In genomic region chr1:135125990-135126389, GRCm38 (mm10) we compare ENCODE assay signal across 12 mouse cellular contexts. TPM values are rescaled to one million over a fixed set of nuclear protein-coding genes. Genes with fewer than 3 reads are reported as not detected.
DNase-seq lines count a peak whose midpoint lies in the region; ATAC-seq and TF ChIP-seq lines count a peak whose summit lies in the region.
"Had no signal": no experiment of that assay in that cellular context is flagged by ENCODE, and none has a peak within 500 bp of the region (broad histone marks: within the 10 kb centered on the region; RNA-seq: fewer than 3 reads in every experiment).

No protein-coding gene starts in this region.

- DNase-seq in heart, adult 8-10 months (ENCODE audit: low spot score), result no peak
- peak; percentile 33 for DNase-seq in midbrain, embryonic 14.5 days
- no peak for DNase-seq in midbrain, embryonic 11.5 days (ENCODE audit: low spot score, missing footprints)
- DNase-seq in limb, embryonic 14.5 days (ENCODE audit: low spot score), result peak; percentile 50
- no peak for DNase-seq in gastrocnemius, postnatal 14 days
- no peak for DNase-seq in heart, postnatal 36 days

- TF ChIP-seq POLR2A in limb, embryonic 14.5 days (IDR thresholded peaks at IDR 0.05; ENCODE audit: borderline replicate concordance, extremely low read depth, insufficient read depth, insufficient read length), result no peak

- H3K4me2 ChIP-seq in heart, embryonic 15.5 days, result no peak overlapping the region
- no peak overlapping the region for H3K4me2 ChIP-seq in midbrain, embryonic 14.5 days (ENCODE audit: low read length)
- H3K4me2 ChIP-seq in midbrain, embryonic 11.5 days, result no peak overlapping the region
- peak overlapping the region; percentile 52 for H3K4me2 ChIP-seq in embryonic facial prominence, embryonic 13.5 days
- H3K4me2 ChIP-seq in limb, embryonic 14.5 days (replicated peaks; ENCODE audit: low read depth, low read length, severe bottlenecking), result peak overlapping the region; percentile 30
- H3K4me2 ChIP-seq: heart, embryonic 13.5 days; lung, embryonic 15.5 days had no signal

- no peaks in the 10 kb centered on the region for H3K36me3 ChIP-seq in heart, embryonic 15.5 days
- H3K36me3 ChIP-seq in midbrain, embryonic 14.5 days (ENCODE audit: control insufficient read depth, insufficient read depth, low read length), result no peaks in the 10 kb centered on the region
- H3K36me3 ChIP-seq in midbrain, embryonic 11.5 days (ENCODE audit: control insufficient read depth, insufficient read depth, low read length), result no peaks in the 10 kb centered on the region
- no peaks in the 10 kb centered on the region for H3K36me3 ChIP-seq in embryonic facial prominence, embryonic 13.5 days
- H3K36me3 ChIP-seq in limb, embryonic 14.5 days (ENCODE audit: control insufficient read depth, insufficient read depth, low read length), result no peaks in the 10 kb centered on the region
- H3K36me3 ChIP-seq: heart, embryonic 13.5 days; lung, embryonic 15.5 days had no signal

- peaks cover 49% of the 10 kb centered on the region for H3K27me3 ChIP-seq in heart, embryonic 15.5 days
- no peaks in the 10 kb centered on the region for H3K27me3 ChIP-seq in midbrain, embryonic 14.5 days (ENCODE audit: control insufficient read depth, insufficient read depth, low read length)
- H3K27me3 ChIP-seq in midbrain, embryonic 11.5 days (ENCODE audit: control insufficient read depth, insufficient read depth, low read length), result no peaks in the 10 kb centered on the region; the same call in 1 of the 2 replicates
- H3K27me3 ChIP-seq in embryonic facial prominence, embryonic 13.5 days, result peaks cover 14% of the 10 kb centered on the region; the same call in 1 of the 2 replicates
- H3K27me3 ChIP-seq in limb, embryonic 14.5 days (ENCODE audit: control insufficient read depth, insufficient read depth, low read length), result no peaks in the 10 kb centered on the region

- H3K4me3 ChIP-seq in heart, embryonic 15.5 days, result no peak overlapping the region
- no peak overlapping the region for H3K4me3 ChIP-seq in midbrain, embryonic 14.5 days (replicated peaks; ENCODE audit: low read depth, low read length)
- no peak overlapping the region for H3K4me3 ChIP-seq in midbrain, embryonic 11.5 days (ENCODE audit: low read depth, low read length)
- peak overlapping the region; percentile 11; the same call in 1 of the 2 replicates for H3K4me3 ChIP-seq in embryonic facial prominence, embryonic 13.5 days
- H3K4me3 ChIP-seq in limb, embryonic 14.5 days (replicated peaks; ENCODE audit: low read length), result no peak overlapping the region
- H3K4me3 ChIP-seq: heart, embryonic 13.5 days; left cerebral cortex, adult 2 months; lung, embryonic 15.5 days had no signal

- H3K9ac ChIP-seq in heart, embryonic 15.5 days, result no peak overlapping the region
- H3K9ac ChIP-seq in midbrain, embryonic 14.5 days (replicated peaks; ENCODE audit: low read length), result no peak overlapping the region
- no peak overlapping the region for H3K9ac ChIP-seq in midbrain, embryonic 11.5 days (ENCODE audit: low read length)
- H3K9ac ChIP-seq in embryonic facial prominence, embryonic 13.5 days, result peak overlapping the region; percentile 59
- peak overlapping the region; percentile 41; the same call in 1 of the 2 replicates for H3K9ac ChIP-seq in limb, embryonic 14.5 days (ENCODE audit: low read depth, low read length, severe bottlenecking)
- H3K9ac ChIP-seq: heart, embryonic 13.5 days; lung, embryonic 15.5 days had no signal

- no peaks in the 10 kb centered on the region for H3K9me3 ChIP-seq in heart, embryonic 15.5 days (replicated peaks)
- no peaks in the 10 kb centered on the region for H3K9me3 ChIP-seq in midbrain, embryonic 14.5 days (ENCODE audit: control insufficient read depth, low read length)
- no peaks in the 10 kb centered on the region for H3K9me3 ChIP-seq in midbrain, embryonic 11.5 days (ENCODE audit: control insufficient read depth, low read length)
- no peaks in the 10 kb centered on the region for H3K9me3 ChIP-seq in embryonic facial prominence, embryonic 13.5 days
- H3K9me3 ChIP-seq in limb, embryonic 14.5 days (ENCODE audit: control insufficient read depth, low read length), result no peaks in the 10 kb centered on the region
- H3K9me3 ChIP-seq: heart, embryonic 13.5 days; lung, embryonic 15.5 days had no signal

- 0 out of 2 replicates have a peak, but pooled peaks have one; percentile 3 for ATAC-seq in heart, embryonic 15.5 days (replicated peaks; ENCODE audit: insufficient number of reproducible peaks, insufficient read depth, low FRiP score, low read depth)
- no peak for ATAC-seq in midbrain, embryonic 14.5 days (ENCODE audit: low FRiP score, low TSS enrichment)
- ATAC-seq in midbrain, embryonic 11.5 days (ENCODE audit: low FRiP score), result no peak
- no peak for ATAC-seq in embryonic facial prominence, embryonic 13.5 days (ENCODE audit: insufficient number of reproducible peaks, insufficient read depth, low FRiP score, low TSS enrichment, low read depth)
- no peak for ATAC-seq in limb, embryonic 14.5 days (ENCODE audit: low FRiP score, low read depth)

- intact Hi-C loops in gastrocnemius, postnatal 14 days (cut with DNase I; ENCODE audit: low total_unique reads), result no loop called here
- intact Hi-C loops in heart, postnatal 36 days (cut with DNase I), result no loop called here

- H3K27ac ChIP-seq in heart, embryonic 15.5 days, result no peak overlapping the region
- no peak overlapping the region for H3K27ac ChIP-seq in midbrain, embryonic 14.5 days (replicated peaks; ENCODE audit: low read depth, low read length)
- H3K27ac ChIP-seq in midbrain, embryonic 11.5 days (ENCODE audit: low read depth, low read length), result no peak overlapping the region
- peak overlapping the region; percentile 94 for H3K27ac ChIP-seq in embryonic facial prominence, embryonic 13.5 days
- H3K27ac ChIP-seq in limb, embryonic 14.5 days (replicated peaks; ENCODE audit: low read depth, low read length), result peak overlapping the region; percentile 76
- H3K27ac ChIP-seq: heart, embryonic 13.5 days; kidney, postnatal 0 days; left cerebral cortex, adult 2 months; lung, embryonic 15.5 days had no signal

- 49% methylated on average over 8 of the region's 8 CpGs for WGBS in heart, embryonic 15.5 days
- 69% methylated on average over 8 of the region's 8 CpGs for WGBS in midbrain, embryonic 14.5 days
- WGBS in midbrain, embryonic 11.5 days, result 78% methylated on average over 8 of the region's 8 CpGs
- WGBS in embryonic facial prominence, embryonic 13.5 days, result 36% methylated on average over 8 of the region's 8 CpGs
- 30% methylated on average over 8 of the region's 8 CpGs for WGBS in limb, embryonic 14.5 days

- peaks cover 24% of the 10 kb centered on the region for H3K4me1 ChIP-seq in heart, embryonic 15.5 days (replicated peaks)
- no peaks in the 10 kb centered on the region for H3K4me1 ChIP-seq in midbrain, embryonic 14.5 days (ENCODE audit: control insufficient read depth, insufficient read depth, low read length)
- H3K4me1 ChIP-seq in midbrain, embryonic 11.5 days (ENCODE audit: control insufficient read depth, insufficient read depth, low read length), result no peaks in the 10 kb centered on the region
- peaks cover 56% of the 10 kb centered on the region for H3K4me1 ChIP-seq in embryonic facial prominence, embryonic 13.5 days
- H3K4me1 ChIP-seq in limb, embryonic 14.5 days (ENCODE audit: control insufficient read depth, insufficient read depth, low read length), result peaks cover 30% of the 10 kb centered on the region

RNA-seq across cellular contexts. Expression of gene Ptpn7, which starts 6.5 kb away (rescaled TPM):
- 1.8 and 10.2 TPM in 2 replicates for polyA plus RNA-seq in heart, embryonic 15.5 days (2015; fragmentation: Nextera tagmentation; extraction: Ambion mirVana)
- total RNA-seq in heart, adult 8-10 months (2022), result 1 to 10 TPM in 1 of 4 experiments, under 1 TPM in 3; 0.34 to 1.5 (median 0.49) TPM
- 0.27 and 0.62 TPM in 2 replicates for polyA plus RNA-seq in midbrain, embryonic 14.5 days (2014; fragmentation: Nextera tagmentation; extraction: Ambion mirVana)
- 1.4 and 1.6 TPM in 2 replicates for polyA plus RNA-seq in midbrain, embryonic 11.5 days (2014; fragmentation: Nextera tagmentation; extraction: Ambion mirVana)
- polyA plus RNA-seq in embryonic facial prominence, embryonic 13.5 days (2015; fragmentation: Nextera tagmentation; extraction: Ambion mirVana), result 1.5 and 2.2 TPM in 2 replicates
- polyA plus RNA-seq in limb, embryonic 14.5 days (2012; rRNA removed), result 3.6 and 3.9 TPM in 2 replicates
- 3.1 and 4.2 TPM in 2 replicates for polyA plus RNA-seq in limb, embryonic 14.5 days (2014; fragmentation: Nextera tagmentation; extraction: Ambion mirVana)
- under 1 TPM; 0.18 to 0.41 TPM for total RNA-seq in gastrocnemius, postnatal 14 days (2021)
- under 1 TPM; 0.69 to 0.70 TPM for total RNA-seq in heart, postnatal 36 days (2021)

RNA-seq across cellular contexts. Expression of gene Arl8a, which starts 20.6 kb away (rescaled TPM):
- polyA plus RNA-seq in heart, embryonic 15.5 days (2015; fragmentation: Nextera tagmentation; extraction: Ambion mirVana), result 34.0 and 45.6 TPM in 2 replicates
- total RNA-seq in heart, adult 8-10 months (2022), result 10 to 100 TPM; 19.0 to 21.4 (median 20.7) TPM
- 322 and 380 TPM in 2 replicates for polyA plus RNA-seq in midbrain, embryonic 14.5 days (2014; fragmentation: Nextera tagmentation; extraction: Ambion mirVana)
- polyA plus RNA-seq in midbrain, embryonic 11.5 days (2014; fragmentation: Nextera tagmentation; extraction: Ambion mirVana), result 61.3 and 72.2 TPM in 2 replicates
- 75.2 and 78.6 TPM in 2 replicates for polyA plus RNA-seq in embryonic facial prominence, embryonic 13.5 days (2015; fragmentation: Nextera tagmentation; extraction: Ambion mirVana)
- polyA plus RNA-seq in limb, embryonic 14.5 days (2012; rRNA removed), result 88.1 and 88.8 TPM in 2 replicates
- 54.5 and 67.1 TPM in 2 replicates for polyA plus RNA-seq in limb, embryonic 14.5 days (2014; fragmentation: Nextera tagmentation; extraction: Ambion mirVana)
- 10 to 100 TPM; 25.1 to 26.8 TPM for total RNA-seq in gastrocnemius, postnatal 14 days (2021)
- total RNA-seq in heart, postnatal 36 days (2021), result 10 to 100 TPM; 21.1 to 26.7 TPM

RNA-seq across cellular contexts. Expression of gene Lgr6, which starts 20.9 kb away (rescaled TPM):
- 3.4 and 5.9 TPM in 2 replicates for polyA plus RNA-seq in heart, embryonic 15.5 days (2015; fragmentation: Nextera tagmentation; extraction: Ambion mirVana)
- total RNA-seq in heart, adult 8-10 months (2022), result 10 to 100 TPM; 12.9 to 17.9 (median 15.9) TPM
- 0.87 and 0.98 TPM in 2 replicates for polyA plus RNA-seq in midbrain, embryonic 14.5 days (2014; fragmentation: Nextera tagmentation; extraction: Ambion mirVana)
- 0.12 and 0.15 TPM in 2 replicates for polyA plus RNA-seq in midbrain, embryonic 11.5 days (2014; fragmentation: Nextera tagmentation; extraction: Ambion mirVana)
- polyA plus RNA-seq in embryonic facial prominence, embryonic 13.5 days (2015; fragmentation: Nextera tagmentation; extraction: Ambion mirVana), result 8.3 and 11.5 TPM in 2 replicates
- polyA plus RNA-seq in limb, embryonic 14.5 days (2012; rRNA removed), result 3.2 and 4.2 TPM in 2 replicates
- polyA plus RNA-seq in limb, embryonic 14.5 days (2014; fragmentation: Nextera tagmentation; extraction: Ambion mirVana), result 8.3 and 9.5 TPM in 2 replicates
- total RNA-seq in gastrocnemius, postnatal 14 days (2021), result 1 to 10 TPM in 1 of 2 experiments, under 1 TPM in 1; 0.88 to 1.1 TPM
- 10 to 100 TPM; 15.6 to 19.8 TPM for total RNA-seq in heart, postnatal 36 days (2021)

RNA-seq across cellular contexts. Expression of gene Gpr37l1, which starts 41.5 kb away (rescaled TPM):
- polyA plus RNA-seq in heart, embryonic 15.5 days (2015; fragmentation: Nextera tagmentation; extraction: Ambion mirVana), result 0.06 TPM in 1 of 2 replicates, not detected in the other
- total RNA-seq in heart, adult 8-10 months (2022), result under 1 TPM; 0.44 to 0.71 (median 0.65) TPM
- 0.30 and 0.34 TPM in 2 replicates for polyA plus RNA-seq in midbrain, embryonic 14.5 days (2014; fragmentation: Nextera tagmentation; extraction: Ambion mirVana)
- polyA plus RNA-seq in midbrain, embryonic 11.5 days (2014; fragmentation: Nextera tagmentation; extraction: Ambion mirVana), result not detected in 2 replicates
- not detected in 2 replicates for polyA plus RNA-seq in embryonic facial prominence, embryonic 13.5 days (2015; fragmentation: Nextera tagmentation; extraction: Ambion mirVana)
- 0.08 and 0.13 TPM in 2 replicates for polyA plus RNA-seq in limb, embryonic 14.5 days (2012; rRNA removed)
- 0.14 TPM in 1 of 2 replicates, not detected in the other for polyA plus RNA-seq in limb, embryonic 14.5 days (2014; fragmentation: Nextera tagmentation; extraction: Ambion mirVana)
- total RNA-seq in gastrocnemius, postnatal 14 days (2021), result 1 to 10 TPM in 1 of 2 experiments, under 1 TPM in 1; 0.78 to 2.5 TPM
- total RNA-seq in heart, postnatal 36 days (2021), result 1 to 10 TPM in 1 of 2 experiments, under 1 TPM in 1; 0.92 to 1.0 TPM
- polyA plus RNA-seq: heart, embryonic 13.5 days; kidney, postnatal 0 days had no signal

Comparison
In these comparisons a context has a peak if more than half of its experiments do, and no peak if none do; other contexts are left out.
1. DNase-seq: peak in midbrain, embryonic 14.5 days (single experiment) and limb, embryonic 14.5 days (single experiment); none in heart, adult 8-10 months (single experiment), midbrain, embryonic 11.5 days (single experiment), gastrocnemius, postnatal 14 days (single experiment) and heart, postnatal 36 days (0 of 2).
2. H3K27ac ChIP-seq: peak in embryonic facial prominence, embryonic 13.5 days (single experiment) and limb, embryonic 14.5 days (single experiment); none in heart, embryonic 15.5 days (single experiment), midbrain, embryonic 14.5 days (single experiment) and midbrain, embryonic 11.5 days (single experiment).
3. H3K4me2 ChIP-seq: peak in embryonic facial prominence, embryonic 13.5 days (single experiment) and limb, embryonic 14.5 days (single experiment); none in heart, embryonic 15.5 days (single experiment), midbrain, embryonic 14.5 days (single experiment) and midbrain, embryonic 11.5 days (single experiment).
4. H3K9ac ChIP-seq: peak in embryonic facial prominence, embryonic 13.5 days (single experiment) and limb, embryonic 14.5 days (single experiment); none in heart, embryonic 15.5 days (single experiment), midbrain, embryonic 14.5 days (single experiment) and midbrain, embryonic 11.5 days (single experiment).